Mouse (Mus musculus) c-Kit-positive CD71-negative TER-119-negative erythroid progenitor cells, embryonic 14.5 days (primary cell): Measurements from ENCODE around the gene Tnk2.

Experiments used
- DNase-seq: peaks from one replicate; pipeline ENCODE4 v3.0.0-alpha.2; 2013; ENCODE audit warnings: low read depth

Gene Tnk2

GRCm38 (mm10) chr16:32660095-32660494, 16.4 kb downstream of the Tnk2 start:
- no peak for DNase-seq

DNA sequence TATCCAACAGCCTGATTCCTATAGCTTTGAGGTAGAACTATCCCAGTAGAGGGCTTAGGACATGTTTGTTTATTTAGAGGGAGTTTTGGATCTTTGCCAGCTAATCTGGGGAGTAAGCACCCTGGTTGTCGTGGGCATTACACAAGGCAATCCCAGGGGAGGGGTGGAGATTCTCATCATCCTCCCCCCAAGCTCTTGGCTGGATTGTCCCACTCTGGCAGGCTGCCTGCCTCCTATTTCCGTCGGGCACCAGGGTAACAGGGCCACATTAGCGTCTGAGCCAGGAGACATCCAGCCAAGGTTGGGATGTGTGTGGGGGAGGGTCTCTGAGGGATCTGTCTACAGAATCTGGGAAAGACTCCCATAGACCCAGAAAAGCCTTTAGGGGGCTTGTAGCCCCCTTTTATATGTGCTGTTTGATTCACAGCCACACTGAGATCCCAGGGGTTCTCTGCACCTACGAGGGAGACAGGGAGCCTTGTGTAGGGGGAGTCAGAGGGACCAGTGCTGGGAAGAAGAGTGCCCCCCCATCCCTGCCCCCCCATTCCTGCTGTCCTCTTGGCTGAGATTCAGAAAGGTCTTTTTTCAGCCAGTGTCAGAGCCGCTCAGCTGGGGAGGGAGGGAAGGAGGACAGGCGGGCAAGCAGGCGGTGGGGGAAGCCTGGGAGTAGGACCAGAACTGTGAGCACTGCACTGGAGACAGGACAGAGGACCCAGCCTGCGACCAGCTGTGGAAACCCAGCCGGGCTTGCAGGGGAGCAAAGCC, 17.1 kb downstream of the Tnk2 start:
- no peak for DNase-seq

DNA sequence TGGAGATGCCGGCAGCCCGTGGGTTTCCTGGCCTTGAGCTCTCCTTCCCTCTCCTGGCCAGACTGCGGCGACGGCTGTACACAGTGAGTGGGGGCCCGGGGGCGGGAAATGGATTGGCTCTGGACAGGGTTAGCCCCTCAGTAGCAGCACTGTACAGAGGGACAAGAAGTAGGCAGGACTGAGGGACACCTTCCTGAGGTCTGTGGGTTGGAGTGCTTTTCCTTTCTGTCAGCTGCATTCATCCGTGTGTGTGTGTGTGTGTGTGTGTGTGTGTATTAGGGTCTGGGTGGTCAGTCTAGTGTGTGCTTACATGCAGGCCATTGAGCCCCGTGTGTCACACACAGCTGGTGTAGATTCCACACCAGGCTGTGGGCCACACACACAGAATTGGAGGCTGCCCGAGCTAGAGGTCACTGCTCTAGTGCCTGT, 17.8 kb downstream of the Tnk2 start:
- DNase-seq = no peak

- no peak for DNase-seq
These were observed 18.7 kb downstream of the Tnk2 start for GRCm38 (mm10) chr16:32662372-32662771.

- DNase-seq = no peak
These were observed 19.7 kb downstream of the Tnk2 start for GRCm38 (mm10) chr16:32663231-32663858.

- no peak for DNase-seq
These were observed 20.5 kb downstream of the Tnk2 start for GRCm38 (mm10) chr16:32664211-32664610.

DNA sequence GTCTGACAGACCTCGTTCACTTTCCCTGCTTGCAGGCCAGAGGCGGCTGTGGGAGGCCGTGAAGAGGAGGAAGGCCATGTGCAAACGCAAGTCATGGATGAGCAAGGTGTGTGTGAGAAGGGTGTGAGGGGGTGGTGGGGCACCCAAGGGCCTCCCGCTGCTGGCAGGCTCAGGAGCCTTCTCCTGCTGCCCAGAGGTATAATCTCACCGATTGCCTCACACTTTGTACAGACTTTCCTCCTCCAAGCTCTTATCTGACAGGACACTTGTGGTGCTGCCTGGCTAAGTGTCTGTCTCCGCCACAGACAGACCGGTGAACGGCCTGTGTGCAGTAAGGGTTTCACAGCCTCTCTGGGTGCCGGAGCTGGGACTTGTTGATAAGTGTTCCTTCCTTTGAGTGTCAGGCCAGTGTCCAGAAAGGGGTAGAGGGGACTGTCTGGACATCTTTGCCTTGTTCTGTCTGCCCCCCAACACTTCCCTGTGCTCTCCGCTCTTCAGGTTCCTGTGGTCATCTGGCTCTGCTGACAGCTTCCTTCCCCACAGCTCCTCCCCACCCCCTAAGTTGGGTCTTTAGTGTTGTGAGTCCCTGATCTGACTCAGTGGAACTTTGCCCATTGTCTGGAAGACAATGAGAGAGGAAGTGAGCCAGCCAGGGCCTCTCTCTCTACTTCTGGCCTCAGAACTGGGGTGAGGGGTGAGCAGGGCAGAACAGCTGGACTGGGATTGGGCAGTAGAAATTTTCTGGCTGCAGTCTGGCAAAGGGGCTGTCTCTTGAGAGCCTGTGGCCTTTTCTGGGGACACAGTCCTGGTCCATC, 22.4 kb downstream of the Tnk2 start:
- no peak for DNase-seq

DNA sequence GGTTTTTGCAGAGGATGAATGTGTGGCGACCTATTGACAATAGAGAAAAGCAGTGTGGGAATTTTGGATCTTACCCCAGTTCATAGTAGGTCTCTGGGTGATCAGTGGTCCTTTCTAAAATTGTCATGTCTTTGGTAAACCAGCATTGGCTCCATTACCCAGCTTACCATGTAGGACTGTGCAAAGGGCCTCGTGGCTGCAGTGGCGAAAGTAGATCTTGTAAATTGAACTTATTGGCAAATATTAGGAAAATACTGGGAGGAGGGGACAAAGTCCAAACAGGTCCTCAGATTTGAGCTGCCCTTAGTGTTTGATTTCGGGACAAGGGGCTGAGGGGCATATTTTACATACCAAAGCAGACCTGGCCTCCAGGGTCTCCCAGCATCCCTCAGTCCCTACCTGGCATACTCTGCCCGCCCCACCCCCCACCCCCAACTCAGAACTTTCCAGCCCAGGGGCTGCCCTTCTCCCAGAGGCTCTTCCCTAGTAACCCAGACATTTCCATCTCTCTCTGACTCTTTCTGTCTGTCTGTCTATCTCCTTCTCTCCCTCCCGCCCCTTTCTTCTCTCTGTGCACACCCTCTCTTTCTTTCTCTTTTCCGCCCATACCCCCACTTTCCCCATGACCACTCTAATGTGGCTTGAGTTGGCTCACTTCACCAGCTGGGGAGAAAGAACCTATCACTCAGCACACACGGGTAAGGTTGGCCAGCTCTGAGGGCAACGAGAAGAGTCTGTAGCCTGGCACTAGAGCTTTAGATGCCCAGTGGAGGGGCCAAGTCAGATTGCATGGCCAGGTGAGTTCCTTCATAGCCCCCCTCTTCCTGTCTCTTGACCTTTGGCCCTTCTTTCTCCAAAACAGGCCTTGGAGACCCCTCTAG, 23.2 kb downstream of the Tnk2 start:
- DNase-seq = no peak

DNA sequence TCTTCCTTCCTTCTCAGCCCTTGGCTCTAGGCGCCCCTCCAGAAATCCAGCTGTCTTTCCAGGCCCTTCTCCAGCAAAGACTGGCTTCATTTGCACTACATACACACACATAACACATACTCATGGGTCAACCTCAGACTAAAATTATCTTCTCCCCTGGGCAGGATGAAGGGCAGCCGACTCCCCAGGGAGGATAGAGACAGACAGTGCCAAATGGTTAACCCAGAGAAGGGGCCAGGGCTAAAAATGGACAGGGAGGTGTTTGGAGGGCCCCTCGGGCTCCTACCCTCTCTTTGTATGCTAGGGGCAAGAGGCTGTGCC, 23.8 kb downstream of the Tnk2 start:
- DNase-seq = no peak

DNA sequence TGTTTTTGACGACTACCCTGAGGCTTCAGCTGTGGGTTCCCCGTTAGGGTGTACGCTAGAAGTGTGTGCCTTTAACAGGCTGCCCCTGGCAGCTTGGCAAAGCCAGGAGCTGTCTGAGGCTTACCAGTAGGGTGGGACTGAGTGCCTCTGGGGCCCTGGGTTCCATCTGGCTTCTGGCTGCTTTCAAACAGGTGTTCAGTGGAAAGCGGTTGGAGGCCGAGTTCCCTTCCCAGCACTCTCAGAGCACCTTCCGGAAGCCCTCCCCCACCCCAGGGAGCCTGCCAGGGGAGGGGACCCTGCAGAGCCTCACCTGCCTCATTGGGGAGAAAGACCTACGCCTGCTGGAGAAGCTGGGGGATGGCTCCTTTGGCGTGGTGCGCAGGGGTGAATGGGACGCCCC, 24.4 kb downstream of the Tnk2 start:
- no peak for DNase-seq

GRCm38 (mm10) chr16:32668472-32668871, 24.8 kb downstream of the Tnk2 start:
- DNase-seq = no peak

GRCm38 (mm10) chr16:32669243-32669642, 25.6 kb downstream of the Tnk2 start:
- no peak for DNase-seq

DNA sequence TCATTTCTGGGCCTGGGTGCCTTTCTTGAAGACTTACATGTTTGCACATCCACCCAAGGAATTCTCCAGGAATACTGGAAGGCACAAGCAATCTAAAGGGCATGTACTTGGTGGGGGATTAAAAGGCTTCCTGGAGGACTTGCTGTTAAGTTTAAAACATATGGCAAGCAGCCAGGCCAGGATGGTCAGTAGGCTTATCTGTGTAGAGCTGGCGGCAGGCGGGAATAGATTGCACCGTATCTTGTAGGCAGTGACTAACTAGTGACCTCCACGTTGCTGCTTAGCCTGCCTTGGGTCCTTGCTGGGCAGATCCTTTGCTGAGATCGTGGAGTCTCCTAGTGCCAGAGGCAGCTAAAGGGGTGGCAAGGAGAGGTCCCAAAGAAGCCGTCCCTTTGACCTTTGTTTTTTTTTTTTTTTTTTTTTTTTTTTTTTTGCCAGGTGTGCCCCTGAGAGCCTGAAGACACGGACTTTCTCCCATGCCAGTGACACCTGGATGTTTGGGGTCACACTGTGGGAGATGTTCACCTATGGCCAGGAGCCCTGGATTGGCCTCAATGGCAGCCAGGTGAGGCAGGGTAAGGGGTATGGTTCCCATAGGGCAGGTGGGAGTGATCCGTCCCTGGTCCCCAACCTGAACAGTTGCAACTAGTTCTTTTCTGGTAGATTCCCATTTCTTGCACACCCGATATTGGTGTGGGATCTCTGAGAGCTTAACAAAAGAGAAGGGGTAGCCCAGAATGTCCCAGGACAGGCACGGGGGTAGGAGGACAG, 26.9 kb downstream of the Tnk2 start:
- no peak for DNase-seq

DNA sequence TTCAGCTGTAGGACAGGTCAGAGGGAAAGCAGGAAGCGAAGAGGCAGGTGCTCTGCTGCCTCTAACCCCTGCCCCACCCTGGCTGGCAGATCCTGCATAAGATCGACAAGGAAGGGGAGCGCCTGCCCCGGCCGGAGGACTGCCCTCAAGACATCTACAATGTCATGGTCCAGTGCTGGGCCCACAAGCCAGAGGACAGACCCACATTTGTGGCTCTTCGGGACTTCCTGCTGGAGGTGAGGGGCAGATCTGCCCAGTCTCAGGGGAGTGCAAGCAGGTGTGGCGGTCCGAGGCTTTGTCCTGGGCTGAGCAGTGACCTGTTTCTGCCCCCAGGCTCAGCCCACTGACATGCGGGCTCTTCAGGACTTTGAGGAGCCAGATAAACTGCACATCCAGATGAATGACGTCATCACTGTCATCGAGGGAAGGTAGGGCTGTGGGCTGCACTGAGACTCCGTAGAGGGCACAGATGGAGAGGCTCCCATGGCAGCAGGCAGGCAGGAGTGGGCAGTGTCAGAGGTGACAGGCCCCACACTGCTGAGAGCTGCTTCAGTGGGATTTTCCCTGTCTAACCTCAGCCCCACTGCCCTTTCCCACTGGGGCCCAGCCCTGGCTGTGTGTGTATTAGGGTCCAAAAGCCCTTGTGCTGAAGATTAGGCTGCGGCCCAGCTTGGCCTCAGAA, 27.7 kb downstream of the Tnk2 start:
- no peak for DNase-seq

GRCm38 (mm10) chr16:32672250-32672649, 28.6 kb downstream of the Tnk2 start:
- DNase-seq = no peak

- DNase-seq = no peak
These were observed 29.3 kb downstream of the Tnk2 start for GRCm38 (mm10) chr16:32672861-32673560.

DNA sequence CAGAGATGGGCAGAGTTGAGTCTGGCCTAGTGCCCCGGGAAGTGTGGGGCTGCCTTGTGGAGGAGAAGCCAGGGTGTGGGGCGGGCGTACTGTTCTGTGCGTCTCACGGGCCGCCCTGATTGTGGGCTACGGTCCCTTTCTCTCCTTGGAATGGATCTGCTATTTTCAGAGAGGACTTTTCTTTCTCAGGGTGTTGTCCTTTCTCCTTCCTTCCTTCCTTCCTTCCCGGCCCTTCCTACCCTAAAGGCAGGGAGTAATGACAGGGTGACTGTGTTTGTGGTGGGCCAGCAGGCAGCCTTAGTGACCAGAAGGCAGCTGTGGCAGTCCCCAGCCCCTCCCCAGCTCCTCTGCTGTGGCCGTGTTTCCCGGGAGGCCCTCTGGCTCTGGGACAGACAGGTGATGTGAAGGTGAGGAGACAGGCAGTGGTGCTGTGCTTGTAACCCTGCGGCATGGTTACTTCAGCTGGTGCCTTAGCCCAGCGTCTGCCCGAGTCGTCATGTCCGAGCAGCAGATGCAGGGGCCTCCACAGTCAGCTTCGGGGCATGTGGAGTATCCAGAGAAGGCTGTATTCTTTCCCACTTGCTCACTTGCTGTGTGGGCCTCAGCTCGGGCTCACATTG, 30.6 kb downstream of the Tnk2 start:
- DNase-seq = no peak

DNA sequence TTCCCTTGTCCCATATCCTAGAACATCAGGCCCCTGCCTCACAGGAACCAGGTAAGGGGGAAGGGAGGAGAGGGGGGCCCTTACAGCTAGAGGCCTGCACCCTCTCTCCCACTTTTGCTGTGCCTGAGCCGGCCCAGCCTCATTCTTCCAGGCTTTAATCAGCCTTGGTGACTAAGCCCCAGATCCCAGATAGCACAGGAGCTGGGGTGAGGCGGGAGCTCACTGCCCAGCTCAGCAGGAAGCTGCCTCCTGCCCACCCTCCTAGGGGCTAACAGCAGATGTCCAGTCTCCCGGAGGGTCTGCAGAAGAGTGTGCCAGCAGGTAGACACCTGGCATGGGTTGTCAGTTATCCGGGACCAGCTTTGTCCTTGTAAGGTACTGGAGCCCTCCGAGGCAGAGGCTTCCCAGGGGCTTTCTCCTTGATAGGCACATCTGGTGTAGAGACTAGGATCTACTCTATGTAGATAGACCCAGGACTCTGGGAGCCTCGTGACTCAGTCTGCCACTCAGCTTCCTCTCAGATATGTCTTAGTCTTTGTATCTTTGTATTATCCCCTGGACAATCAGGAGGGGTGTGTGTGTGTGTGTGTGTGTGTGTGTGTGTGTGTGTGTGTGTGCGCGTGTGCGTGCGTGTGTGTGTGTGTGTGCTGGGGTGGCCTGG, 33.5 kb downstream of the Tnk2 start:
- no peak for DNase-seq

GRCm38 (mm10) chr16:32677903-32678302, 34.2 kb downstream of the Tnk2 start:
- no peak for DNase-seq
